16 mouse cellular contexts compared by ENCODE assay signal in genomic region chr16:20160130-20160529, GRCm38 (mm10). TPM values are rescaled to one million over a fixed set of nuclear protein-coding genes. Genes with fewer than 3 reads are reported as not detected.
DNase-seq lines count a peak whose midpoint lies in the region; TF ChIP-seq lines count a peak whose summit lies in the region.
"Had no signal": no experiment of that assay in that cellular context is flagged by ENCODE, and none has a peak within 500 bp of the region (broad histone marks: within the 10 kb centered on the region; RNA-seq: fewer than 3 reads in every experiment).

No protein-coding gene starts in this region.

- H3K4me1 ChIP-seq in kidney, adult 2 months (ENCODE audit: control insufficient read depth, insufficient read depth, low read length) = no peaks in the 10 kb centered on the region; the same call in 1 of the 2 replicates
- no peaks in the 10 kb centered on the region for H3K4me1 ChIP-seq in thymus, adult 2 months (replicated peaks; ENCODE audit: control insufficient read depth, insufficient read depth, low read length)
- H3K4me1 ChIP-seq: forebrain, embryonic 15.5 days; heart, embryonic 13.5 days; midbrain, embryonic 15.5 days; neural tube, embryonic 13.5 days had no signal

- DNase-seq in kidney, adult 2 months = no peak
- DNase-seq in kidney, postnatal 14 days = no peak
- peak; percentile 25 for DNase-seq in thymus, adult 2 months
- DNase-seq in thymus, postnatal 36 days = no peak
- peak; percentile 62 for DNase-seq in ES-CJ7 (ENCODE audit: low read depth, low spot score)
- DNase-seq in splenic B cell, adult 2 months (ENCODE audit: low read depth, low spot score) = peak; percentile 23
- DNase-seq in kidney, adult 8-10 months = no peak
- DNase-seq: adrenal gland, adult 2 months; cerebellum, adult 18-20 months; gastrocnemius, postnatal 10 days; liver, embryonic 13.5 days had no signal

- H3K27ac ChIP-seq in kidney, adult 2 months (ENCODE audit: insufficient read depth, low read depth, low read length) = no peak overlapping the region
- H3K27ac ChIP-seq in thymus, adult 2 months (ENCODE audit: control insufficient read depth, insufficient read depth, low read length) = no peak overlapping the region
- H3K27ac ChIP-seq: forebrain, embryonic 15.5 days; heart, embryonic 13.5 days; liver, embryonic 13.5 days; macrophage; midbrain, embryonic 15.5 days; neural tube, embryonic 13.5 days had no signal

- no peaks in the 10 kb centered on the region for H3K27me3 ChIP-seq in kidney, adult 2 months (replicated peaks; ENCODE audit: control insufficient read depth, insufficient read depth, low read length)
- no peaks in the 10 kb centered on the region for H3K27me3 ChIP-seq in thymus, adult 2 months (ENCODE audit: control insufficient read depth, insufficient read depth, low read length)
- H3K27me3 ChIP-seq in splenic B cell, adult 2 months (ENCODE audit: control insufficient read depth, insufficient read depth, low read length, poor library complexity, severe bottlenecking) = no peaks in the 10 kb centered on the region
- H3K27me3 ChIP-seq: forebrain, embryonic 15.5 days; heart, embryonic 13.5 days; liver, embryonic 13.5 days; midbrain, embryonic 15.5 days; neural tube, embryonic 13.5 days had no signal

- H3K4me3 ChIP-seq in kidney, adult 2 months (ENCODE audit: insufficient read depth, low read depth, low read length) = no peak overlapping the region
- H3K4me3 ChIP-seq in thymus, adult 2 months (ENCODE audit: control insufficient read depth, insufficient read depth, low read length) = no peak overlapping the region
- H3K4me3 ChIP-seq: forebrain, embryonic 15.5 days; heart, embryonic 13.5 days; liver, embryonic 13.5 days; midbrain, embryonic 15.5 days; neural tube, embryonic 13.5 days had no signal

- TF ChIP-seq CTCF in kidney, adult 2 months (conservative IDR thresholded peaks at IDR 0.05; ENCODE audit: insufficient read depth, insufficient read length, low read depth, low read length) = 0 out of 2 replicates have a peak, but pooled peaks have one; percentile 17
- TF ChIP-seq CTCF in thymus, adult 2 months (IDR thresholded peaks at IDR 0.05; ENCODE audit: borderline replicate concordance, control insufficient read depth, extremely low read depth, insufficient read depth, low read length, poor library complexity) = no peak

- TF ChIP-seq POLR2A in kidney, adult 2 months (IDR thresholded peaks at IDR 0.05; ENCODE audit: low read depth, low read length) = no peak
- TF ChIP-seq POLR2A in thymus, adult 2 months (IDR thresholded peaks at IDR 0.05; ENCODE audit: control insufficient read depth, extremely low read depth, insufficient read depth, low read length, poor library complexity) = no peak

- peaks cover 5% of the 10 kb centered on the region for H3K36me3 ChIP-seq in kidney, adult 2 months (ENCODE audit: control insufficient read depth, insufficient read depth, low read length)
- H3K36me3 ChIP-seq in thymus, adult 2 months (ENCODE audit: control insufficient read depth, insufficient read depth, low read length) = peaks cover 52% of the 10 kb centered on the region
- peaks cover 6% of the 10 kb centered on the region; the same call in 1 of the 2 replicates for H3K36me3 ChIP-seq in splenic B cell, adult 2 months (ENCODE audit: control insufficient read depth, insufficient read depth, low read length, poor library complexity, severe bottlenecking)

- WGBS in kidney, adult 2 months = 90% methylated on average over 2 of the region's 2 CpGs
- 75% methylated on average over 2 of the region's 2 CpGs for WGBS in thymus, adult 2 months

RNA-seq across cellular contexts. Expression of gene Yeats2, which starts 19.3 kb away (rescaled TPM):
- polyA plus RNA-seq in kidney, adult 2 months (2012; rRNA removed) = 11.9 and 16.8 TPM in 2 replicates
- polyA plus RNA-seq in thymus, adult 2 months (2012; rRNA removed) = 52.5 and 55.3 TPM in 2 replicates

Comparison
In these comparisons a context has a peak if more than half of its experiments do, and no peak if none do; other contexts are left out.
1. DNase-seq: peak in thymus, adult 2 months (single experiment), ES-CJ7 (single experiment) and splenic B cell, adult 2 months (single experiment); none in kidney, adult 2 months (single experiment), kidney, postnatal 14 days (single experiment), thymus, postnatal 36 days (0 of 2) and kidney, adult 8-10 months (0 of 2).